Mouse (Mus musculus): ENCODE measurements around the gene Cd52. TPM values are rescaled to one million over a fixed set of nuclear protein-coding genes. Genes with fewer than 3 reads are reported as not detected.

Gene Cd52
- total and polyA plus RNA-seq, 3 experiments = 4.1 to 19.2 (median 5.8) TPM

DNA sequence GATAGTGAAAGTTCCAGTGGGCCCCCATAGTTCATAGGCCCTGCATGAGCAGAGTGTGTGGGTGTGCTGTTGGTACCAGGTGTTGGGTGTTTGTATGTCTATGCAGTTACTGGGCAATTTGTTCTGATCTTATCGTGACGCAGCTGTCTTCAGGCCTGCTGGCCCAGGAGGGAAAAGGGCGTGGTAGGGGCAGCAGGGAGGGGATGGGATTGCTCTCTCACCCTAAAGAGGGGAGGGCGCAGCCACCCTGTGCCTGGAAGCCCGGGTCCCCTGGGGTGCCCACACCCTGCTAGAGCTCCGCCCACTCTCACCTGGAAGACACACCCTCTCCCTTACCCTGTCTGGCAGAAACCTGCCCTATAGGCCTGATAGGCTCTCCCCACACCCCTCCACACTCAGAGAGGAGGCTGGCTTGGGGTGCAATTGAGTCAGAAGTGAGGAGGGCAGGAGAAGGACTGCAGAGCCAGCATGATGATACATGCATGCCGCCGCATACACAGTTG, 32.9 kb downstream of the Cd52 start:
- no peak for DNase-seq

DNA sequence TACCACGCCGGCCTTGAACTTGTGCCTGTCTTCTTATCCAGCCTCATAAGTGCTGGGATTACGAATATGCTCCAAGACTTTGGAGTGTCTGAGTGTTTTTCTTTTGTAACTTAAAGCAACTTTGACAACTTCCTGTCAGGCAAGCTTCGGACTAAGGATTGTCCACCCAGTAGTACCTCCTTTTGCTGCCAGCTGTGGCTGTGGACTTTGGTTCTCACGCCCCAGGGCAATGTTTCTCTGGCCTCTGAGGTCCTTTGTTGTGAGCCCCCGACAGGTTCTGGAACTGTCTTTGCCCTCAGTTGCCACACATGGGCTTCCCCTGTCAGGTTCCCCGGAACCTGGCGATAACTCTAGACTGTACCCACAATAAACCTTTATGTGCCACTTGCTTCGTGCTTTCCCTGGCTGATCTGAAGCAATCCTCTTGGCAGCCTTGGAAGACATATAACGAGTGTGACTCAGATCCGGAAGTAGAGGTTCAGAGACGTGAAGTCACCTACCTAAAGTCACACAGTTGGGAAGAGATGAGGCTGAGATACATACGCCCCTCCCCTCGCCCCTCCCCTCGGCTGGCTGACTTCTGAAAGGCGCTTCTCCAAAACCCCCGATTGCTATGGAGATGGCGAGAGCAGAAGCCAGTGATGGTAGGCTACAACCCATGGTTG, 33.6 kb downstream of the Cd52 start:
- TF ChIP-seq CTCF (IDR thresholded peaks at IDR 0.05) (no peak), POLR2A (IDR thresholded peaks at IDR 0.05; ENCODE audit: insufficient read depth, low read depth, low read length) (no peak), EP300 (IDR thresholded peaks at IDR 0.05; ENCODE audit: insufficient read depth, low read depth, low read length) (no peak)
- Histone ChIP-seq H3K36me3 (ENCODE audit: control insufficient read depth, insufficient read depth, low read length) (no peaks in the 10 kb centered on the region), H3K79me2 (replicated peaks; ENCODE audit: control insufficient read depth, insufficient read depth, low read length) (no peaks in the 10 kb centered on the region), H3K4me3 (no peak overlapping the region), H3K27ac (no peak overlapping the region), H3K4me1 (ENCODE audit: control insufficient read depth, insufficient read depth, low read length) (no peaks in the 10 kb centered on the region), H3K27me3 (ENCODE audit: control insufficient read depth, insufficient read depth, low read length) (no peaks in the 10 kb centered on the region; the same call in 1 of the 2 replicates), H3K9ac (ENCODE audit: low read depth, low read length) (no peak overlapping the region)
- no peak for DNase-seq
- intact Hi-C loops (cut with DNase I) = no loop called here
- WGBS = 59% methylated on average over 18 of the region's 18 CpGs

More for the DNA sequence above, 32.9 kb downstream of the Cd52 start:
- intact Hi-C loops (cut with DNase I) = no loop called here
- no peak overlapping the region for H3K27ac ChIP-seq
- H3K27me3 ChIP-seq (ENCODE audit: control insufficient read depth, insufficient read depth, low read length) = no peaks in the 10 kb centered on the region; the same call in 1 of the 2 replicates
- H3K4me1 ChIP-seq (ENCODE audit: control insufficient read depth, insufficient read depth, low read length) = no peaks in the 10 kb centered on the region
- 52% methylated on average over 8 of the region's 8 CpGs for WGBS
- TF ChIP-seq EP300 (IDR thresholded peaks at IDR 0.05; ENCODE audit: insufficient read depth, low read depth, low read length) (no peak), CTCF (IDR thresholded peaks at IDR 0.05) (no peak), POLR2A (IDR thresholded peaks at IDR 0.05; ENCODE audit: insufficient read depth, low read depth, low read length) (no peak)
- H3K36me3 ChIP-seq (ENCODE audit: control insufficient read depth, insufficient read depth, low read length) = no peaks in the 10 kb centered on the region
- H3K9ac ChIP-seq (ENCODE audit: low read depth, low read length) = no peak overlapping the region
- H3K79me2 ChIP-seq (replicated peaks; ENCODE audit: control insufficient read depth, insufficient read depth, low read length) = no peaks in the 10 kb centered on the region
- H3K4me3 ChIP-seq = no peak overlapping the region

DNA sequence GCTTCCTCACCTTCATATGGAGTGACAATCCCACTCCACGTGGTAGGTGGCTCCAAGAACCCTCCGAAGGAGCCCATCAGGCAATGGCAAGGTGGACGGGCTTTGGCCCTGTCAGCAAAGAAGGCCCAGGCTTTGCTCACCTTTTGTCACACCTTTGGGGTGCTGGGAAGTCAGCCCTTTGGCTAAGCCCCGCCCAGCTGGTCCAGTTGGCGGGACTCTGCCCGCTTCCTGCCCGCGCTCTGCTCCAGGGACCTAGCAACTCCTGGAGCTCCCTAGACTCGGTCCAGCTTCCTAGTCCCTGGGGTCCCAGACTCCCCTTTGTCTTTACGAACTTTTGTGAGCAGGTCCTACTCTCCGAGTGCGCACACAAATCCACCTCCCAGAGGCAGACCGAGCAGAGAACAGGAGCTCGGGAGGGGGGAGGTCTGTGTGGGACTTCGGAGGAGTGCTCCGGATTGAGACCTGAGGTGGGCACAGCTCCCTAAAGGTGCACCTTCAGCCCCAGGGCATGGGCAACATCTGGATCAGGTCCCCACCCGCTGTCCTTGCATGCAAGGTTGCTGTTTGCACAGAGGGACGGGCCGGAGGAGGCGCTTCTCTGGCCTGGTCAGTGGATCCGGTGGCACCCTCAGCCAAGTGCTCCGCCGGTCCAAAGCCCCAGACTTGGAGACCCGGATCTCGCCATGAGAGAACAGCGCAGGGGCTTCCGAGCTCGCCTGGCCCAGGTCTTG, 34.6 kb downstream of the Cd52 start, which contains the start of gene Crybg2:
Gene Crybg2, plus strand, starts transcription at position 681 of the 731 bp plus-strand sequence.
- Histone ChIP-seq H3K27me3 (ENCODE audit: control insufficient read depth, insufficient read depth, low read length) (no peaks in the 10 kb centered on the region; the same call in 1 of the 2 replicates), H3K4me1 (ENCODE audit: control insufficient read depth, insufficient read depth, low read length) (no peaks in the 10 kb centered on the region), H3K9ac (ENCODE audit: low read depth, low read length) (no peak within 1 kb of the TSS), H3K4me3 (no peak within 1 kb of the TSS), H3K79me2 (replicated peaks; ENCODE audit: control insufficient read depth, insufficient read depth, low read length) (no peaks in the 10 kb centered on the region), H3K27ac (no peak within 1 kb of the TSS), H3K36me3 (ENCODE audit: control insufficient read depth, insufficient read depth, low read length) (no peaks in the 10 kb centered on the region)
- TF ChIP-seq EP300 (IDR thresholded peaks at IDR 0.05; ENCODE audit: insufficient read depth, low read depth, low read length) = no peak
- no peak for TF ChIP-seq CTCF (IDR thresholded peaks at IDR 0.05)
- TF ChIP-seq POLR2A (IDR thresholded peaks at IDR 0.05; ENCODE audit: insufficient read depth, low read depth, low read length) = no peak
- no peak for DNase-seq
- intact Hi-C loops (cut with DNase I) = no loop called here
- 46% methylated on average over 28 of the region's 28 CpGs for WGBS

DNA sequence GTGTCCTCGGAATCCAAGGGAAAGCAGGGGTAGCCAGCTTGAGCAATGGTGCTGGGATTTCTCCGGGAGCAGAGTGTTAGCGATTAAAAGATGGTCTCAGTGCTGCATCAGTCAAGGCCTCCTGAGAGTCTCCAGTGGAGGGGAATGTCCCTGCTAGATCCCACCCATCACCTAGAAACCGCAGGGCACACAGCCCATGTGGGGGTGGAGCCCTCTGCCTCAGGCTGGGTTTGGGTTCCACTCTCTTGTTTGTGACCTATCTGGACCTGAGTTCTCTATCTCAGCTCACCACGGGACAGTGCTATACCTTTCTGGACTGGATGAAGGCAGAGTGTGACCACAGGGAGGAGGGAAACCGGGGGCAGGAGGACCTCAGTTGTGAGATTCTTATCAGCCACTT, 36.0 kb downstream of the Cd52 start:
- WGBS = 73% methylated on average over 6 of the region's 6 CpGs
- Histone ChIP-seq H3K79me2 (replicated peaks; ENCODE audit: control insufficient read depth, insufficient read depth, low read length) (no peaks in the 10 kb centered on the region), H3K36me3 (ENCODE audit: control insufficient read depth, insufficient read depth, low read length) (no peaks in the 10 kb centered on the region), H3K4me1 (ENCODE audit: control insufficient read depth, insufficient read depth, low read length) (no peaks in the 10 kb centered on the region), H3K27me3 (ENCODE audit: control insufficient read depth, insufficient read depth, low read length) (no peaks in the 10 kb centered on the region), H3K27ac (no peak overlapping the region), H3K4me3 (no peak overlapping the region), H3K9ac (ENCODE audit: low read depth, low read length) (no peak overlapping the region)
- intact Hi-C loops (cut with DNase I) = no loop called here
- DNase-seq = no peak
- no peak for TF ChIP-seq POLR2A (IDR thresholded peaks at IDR 0.05; ENCODE audit: insufficient read depth, low read depth, low read length)
- no peak for TF ChIP-seq CTCF (IDR thresholded peaks at IDR 0.05)
- no peak for TF ChIP-seq EP300 (IDR thresholded peaks at IDR 0.05; ENCODE audit: insufficient read depth, low read depth, low read length)

DNA sequence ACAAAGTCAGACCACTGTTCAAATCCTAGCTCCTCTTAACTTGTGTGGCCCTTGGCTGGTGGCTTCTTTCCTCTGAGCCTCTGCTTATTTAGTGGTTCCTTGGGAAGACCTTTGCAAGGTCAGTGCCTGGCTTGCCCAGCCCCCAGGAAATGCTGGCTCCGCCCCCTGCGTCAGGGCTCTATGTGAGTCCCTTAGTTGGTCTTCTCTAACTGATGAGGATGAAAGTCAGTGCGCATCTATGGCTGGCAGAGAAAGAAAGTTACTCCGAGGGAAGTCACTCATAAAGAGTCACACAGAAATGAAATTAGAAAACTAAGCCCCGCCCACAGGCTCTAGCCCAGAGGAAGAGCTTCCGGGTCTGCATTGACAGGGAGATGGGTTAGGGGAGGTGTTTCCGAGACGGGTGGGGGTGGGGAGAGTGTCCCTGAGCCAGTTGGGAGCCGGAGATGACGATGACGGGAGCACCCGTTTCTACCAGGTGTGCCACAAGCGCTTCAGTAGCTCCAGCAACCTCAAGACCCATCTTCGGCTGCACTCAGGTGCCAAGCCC, 36.6 kb downstream of the Cd52 start:
- TF ChIP-seq POLR2A (IDR thresholded peaks at IDR 0.05; ENCODE audit: insufficient read depth, low read depth, low read length) = no peak
- no peak for TF ChIP-seq CTCF (IDR thresholded peaks at IDR 0.05)
- TF ChIP-seq EP300 (IDR thresholded peaks at IDR 0.05; ENCODE audit: insufficient read depth, low read depth, low read length) = no peak
- Histone ChIP-seq H3K27ac (no peak overlapping the region), H3K79me2 (replicated peaks; ENCODE audit: control insufficient read depth, insufficient read depth, low read length) (no peaks in the 10 kb centered on the region), H3K9ac (ENCODE audit: low read depth, low read length) (no peak overlapping the region), H3K27me3 (ENCODE audit: control insufficient read depth, insufficient read depth, low read length) (no peaks in the 10 kb centered on the region), H3K4me3 (no peak overlapping the region), H3K4me1 (ENCODE audit: control insufficient read depth, insufficient read depth, low read length) (no peaks in the 10 kb centered on the region), H3K36me3 (ENCODE audit: control insufficient read depth, insufficient read depth, low read length) (no peaks in the 10 kb centered on the region)
- DNase-seq = no peak
- WGBS = 20% methylated on average over 14 of the region's 14 CpGs
- intact Hi-C loops (cut with DNase I) = no loop called here

Data from heart, adult 2 months (tissue).